Mouse (Mus musculus) kidney, adult 18-20 months (tissue): ENCODE measurements around the gene Elovl5.
"Not testable (repeated sequence)": the region's sequence is repeated elsewhere in the genome, so short reads cannot be mapped to it uniquely, and the experiment has no call there.

Experiments
- DNase-seq: peaks from one replicate; pipeline ENCODE4 v3.0.0; 2021

The Elovl5 gene

DNA sequence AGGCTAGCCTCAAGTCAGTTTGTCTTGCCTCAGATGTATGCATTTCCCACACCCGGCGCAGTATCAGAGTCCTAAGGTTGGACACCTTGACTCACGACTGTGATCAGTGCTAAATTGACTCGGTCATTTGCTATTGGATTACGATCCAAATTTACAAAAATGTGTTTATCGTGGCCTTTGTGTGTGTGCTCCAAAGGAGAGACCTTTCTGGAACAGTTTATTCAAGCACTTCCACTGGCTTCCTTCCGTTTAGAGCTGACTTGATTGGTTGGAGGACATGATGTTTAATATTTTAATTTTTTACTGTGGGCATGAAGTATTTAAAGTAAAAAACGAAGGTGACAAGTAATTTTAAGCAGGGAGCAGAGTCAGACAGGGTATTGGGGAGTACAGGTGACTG is 38.8 kb downstream of the Elovl5 start:
- DNase-seq = no peak

DNA sequence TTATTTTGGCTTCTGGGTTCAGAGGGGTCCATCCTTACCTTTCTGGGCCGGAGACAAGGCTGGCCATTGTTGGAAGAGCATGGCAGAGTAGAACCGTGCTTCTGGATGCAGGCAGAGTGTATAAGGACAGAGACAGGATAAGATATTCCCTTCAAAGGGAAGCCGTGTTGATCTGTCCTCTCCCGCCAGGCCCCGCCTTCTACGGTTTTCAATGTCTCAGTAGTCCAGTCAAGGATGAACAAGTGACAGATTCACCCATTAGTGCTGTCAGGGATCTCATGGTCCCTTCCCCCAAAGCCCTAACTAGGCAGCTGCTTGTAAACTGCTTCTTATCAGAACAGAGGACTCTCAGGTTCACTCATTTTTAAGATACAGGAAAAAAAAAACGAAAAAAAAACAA is 41.2 kb downstream of the Elovl5 start:
- no peak for DNase-seq

DNA sequence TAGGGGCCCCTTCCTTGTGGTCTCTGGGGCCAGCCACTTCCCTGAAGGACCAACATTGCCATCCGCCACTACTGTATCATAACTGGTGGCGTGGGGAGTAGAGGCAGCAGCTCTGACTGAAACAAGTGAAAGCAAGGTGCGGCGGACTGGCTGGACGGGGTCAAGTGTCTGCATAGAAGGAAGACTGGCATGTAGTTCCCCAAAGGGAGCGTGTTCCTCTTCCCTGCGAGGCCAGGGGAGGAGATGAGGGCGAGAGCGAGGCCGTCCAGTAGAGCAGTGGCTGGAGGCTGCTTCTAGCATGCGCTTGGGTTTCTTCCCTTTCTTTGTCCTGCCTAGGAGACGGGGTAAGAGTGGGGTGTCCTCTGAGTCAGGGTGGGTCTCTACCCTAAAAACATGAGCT is 42.6 kb downstream of the Elovl5 start:
- DNase-seq = no peak

DNA sequence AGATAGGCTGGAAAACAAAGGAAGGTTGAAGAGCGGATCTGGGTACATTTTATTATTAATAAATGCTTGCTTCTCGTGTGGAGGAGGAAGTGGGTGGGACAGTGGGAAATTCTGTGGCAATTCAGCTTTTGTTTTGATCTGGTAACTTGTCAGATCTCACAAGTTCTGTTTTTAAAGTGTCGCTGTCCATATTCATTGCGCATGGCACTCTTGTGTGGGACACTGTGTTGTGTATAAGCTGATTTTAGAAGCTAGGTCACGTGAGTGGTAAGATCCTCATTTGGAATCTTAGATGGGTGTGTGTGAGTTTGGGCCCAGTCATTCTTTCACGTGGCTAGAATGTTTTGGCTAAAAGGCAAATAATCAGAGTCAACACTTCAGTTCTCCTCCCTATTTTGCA is 44.2 kb downstream of the Elovl5 start:
- no peak for DNase-seq

DNA sequence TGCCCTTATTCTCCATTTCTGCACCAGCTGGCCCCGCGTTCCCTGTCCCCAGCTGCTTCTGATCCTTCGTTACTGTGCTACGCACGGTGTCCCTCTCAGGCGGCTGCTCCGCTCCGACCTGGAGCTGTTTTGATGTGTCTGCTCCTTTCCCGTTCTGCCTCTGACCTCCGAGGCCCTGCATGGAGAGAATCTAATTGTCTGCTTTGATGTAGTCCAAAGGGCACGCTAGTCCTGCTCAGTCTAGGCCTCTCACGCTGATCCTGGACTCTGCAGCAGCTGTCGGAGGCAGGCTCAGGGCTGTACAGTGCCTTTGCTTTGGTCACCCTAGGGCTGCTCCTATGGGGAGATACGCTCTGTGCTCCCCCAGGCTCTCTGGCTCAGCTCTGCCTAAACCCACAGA is 46.9 kb downstream of the Elovl5 start:
- peak; percentile 53 for DNase-seq

DNA sequence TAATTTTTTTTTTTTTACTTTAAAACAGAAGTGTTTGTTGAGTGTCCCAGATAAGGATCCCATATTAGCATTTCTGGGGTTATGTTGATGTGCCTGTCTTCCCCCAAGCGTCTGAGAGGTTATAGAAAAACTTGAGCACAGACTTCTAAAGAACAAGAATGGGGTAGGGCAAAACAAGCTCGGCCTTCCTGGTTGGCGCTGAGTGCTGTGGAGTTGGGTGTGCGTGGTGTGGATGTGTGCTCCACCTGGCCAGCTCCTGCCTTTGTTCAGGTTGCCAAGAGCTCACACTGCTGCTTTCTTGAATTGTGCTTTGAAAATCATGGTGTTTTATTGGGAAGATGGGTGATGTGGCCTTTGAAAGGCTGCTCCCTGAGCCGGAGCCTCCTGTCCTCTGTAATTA is 48.1 kb downstream of the Elovl5 start:
- no peak for DNase-seq

DNA sequence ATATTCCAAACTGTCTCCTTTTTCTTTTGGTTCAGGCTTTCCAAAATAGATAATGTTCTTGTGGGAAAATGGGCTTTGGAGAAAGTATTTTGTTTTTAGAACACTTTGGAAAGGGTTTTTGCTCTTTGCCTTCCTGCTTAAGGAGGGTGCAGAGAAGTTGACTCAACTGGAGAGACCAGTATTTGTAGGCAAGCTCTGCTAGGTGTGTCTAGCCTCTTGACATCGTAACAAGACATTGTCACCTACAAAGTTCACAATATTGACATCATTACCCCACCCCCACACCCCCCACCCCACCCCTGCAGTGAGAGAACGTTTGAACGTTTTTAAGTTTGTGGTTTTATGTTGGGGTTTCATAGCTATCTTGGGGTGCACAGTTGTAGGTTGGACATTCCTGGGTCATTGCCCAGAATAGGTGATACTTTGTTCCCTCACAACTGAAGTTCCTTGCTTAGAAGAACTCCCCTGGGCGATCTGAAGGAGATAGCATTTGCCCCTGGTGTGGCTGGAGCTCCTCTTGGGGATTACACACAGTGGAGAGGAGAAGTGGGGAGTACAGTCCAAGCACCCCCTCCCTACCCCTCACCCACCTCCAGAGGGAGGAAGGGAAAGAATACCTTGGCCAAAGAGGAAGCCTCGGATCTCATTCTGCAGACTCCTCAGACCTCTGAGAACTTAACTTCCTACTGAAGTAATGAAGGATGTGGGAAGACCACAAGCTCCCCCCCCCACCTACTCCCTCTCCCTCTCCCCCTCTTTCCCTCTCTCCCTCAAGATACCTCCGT is 48.8 kb downstream of the Elovl5 start:
- DNase-seq = no peak

DNA sequence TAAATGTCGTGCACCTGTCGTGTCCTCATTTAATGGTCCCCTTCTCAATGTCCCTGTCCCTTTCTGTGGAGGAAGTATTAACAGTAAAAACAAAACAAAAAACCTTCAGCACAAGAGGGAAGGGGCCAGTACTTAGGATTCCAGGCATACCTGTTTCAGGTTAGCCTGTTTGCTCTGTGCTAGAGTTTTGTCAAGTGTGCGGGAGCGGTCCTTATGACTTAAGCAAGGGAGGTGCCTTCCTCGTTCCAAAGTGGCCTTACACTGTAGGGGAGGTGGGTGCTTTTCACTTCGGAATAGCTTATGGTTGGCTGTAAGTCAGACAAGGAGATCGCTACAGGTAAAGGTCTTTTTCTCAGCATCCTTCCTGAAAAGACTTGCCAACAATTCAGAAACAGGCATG is 49.7 kb downstream of the Elovl5 start:
- DNase-seq = no peak

DNA sequence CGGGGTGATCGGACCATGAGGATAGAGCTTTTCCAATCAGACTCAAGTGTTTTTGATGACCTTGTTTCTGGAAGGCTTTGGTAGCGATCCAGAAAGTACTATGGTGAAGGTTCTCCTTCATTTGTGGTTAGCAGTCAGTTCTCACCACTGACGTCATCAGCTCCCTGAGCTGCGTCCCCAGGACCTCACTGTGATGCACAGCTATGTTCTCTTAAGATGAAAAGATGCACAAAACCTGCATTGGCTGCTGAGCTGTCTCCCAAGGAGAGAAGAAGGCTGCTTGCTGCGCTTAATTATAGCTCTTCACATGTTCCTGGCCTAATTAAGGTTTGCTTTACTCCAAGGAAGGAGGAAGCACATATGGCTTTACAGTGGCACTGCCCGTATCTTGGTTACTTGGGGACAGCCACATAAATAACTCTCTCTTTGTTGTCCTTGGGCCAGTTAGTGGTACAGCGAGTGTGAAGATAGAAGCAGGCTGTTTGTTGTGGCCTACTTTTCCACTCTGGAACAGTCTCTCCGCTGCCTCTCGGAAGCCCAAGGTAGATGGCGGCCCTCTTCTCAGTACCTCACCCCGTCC is 50.5 kb downstream of the Elovl5 start:
- DNase-seq = no peak

DNA sequence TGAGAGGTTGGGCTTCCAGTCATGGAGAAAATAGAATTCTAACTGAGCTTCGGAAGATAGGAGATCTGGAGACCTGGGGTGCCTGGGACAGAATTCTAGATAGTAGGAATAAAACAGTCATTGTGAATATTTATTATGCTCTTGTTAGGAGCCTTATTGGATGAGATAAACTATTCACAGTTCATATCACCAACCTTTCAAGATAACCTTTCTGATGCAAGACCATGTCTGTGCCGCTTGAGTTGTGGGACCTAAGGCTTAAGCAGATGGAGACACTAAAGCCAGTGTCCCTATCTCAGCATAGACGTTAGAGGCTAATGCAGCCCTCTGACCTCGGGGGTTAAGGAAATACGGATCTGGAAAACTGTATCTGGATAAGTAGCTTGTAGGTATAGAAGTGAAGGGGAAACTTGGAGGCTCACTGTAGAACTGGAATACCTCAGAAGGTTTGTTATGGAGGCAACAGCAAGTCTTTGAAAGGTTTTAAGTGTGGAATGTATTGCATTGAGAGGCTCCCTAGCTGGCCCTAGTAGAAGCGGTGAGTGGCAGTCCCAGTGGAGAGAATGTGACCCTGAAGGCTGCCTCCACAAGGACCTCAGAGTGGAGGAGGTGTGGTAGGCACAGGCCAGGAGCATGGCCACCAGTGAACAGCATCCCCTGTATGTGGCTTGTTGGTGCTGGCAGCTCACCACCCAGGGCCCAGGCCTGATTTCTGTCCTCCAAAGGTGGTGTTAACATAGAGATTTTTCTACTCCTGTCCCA is 52.2 kb downstream of the Elovl5 start:
- DNase-seq = no peak

DNA sequence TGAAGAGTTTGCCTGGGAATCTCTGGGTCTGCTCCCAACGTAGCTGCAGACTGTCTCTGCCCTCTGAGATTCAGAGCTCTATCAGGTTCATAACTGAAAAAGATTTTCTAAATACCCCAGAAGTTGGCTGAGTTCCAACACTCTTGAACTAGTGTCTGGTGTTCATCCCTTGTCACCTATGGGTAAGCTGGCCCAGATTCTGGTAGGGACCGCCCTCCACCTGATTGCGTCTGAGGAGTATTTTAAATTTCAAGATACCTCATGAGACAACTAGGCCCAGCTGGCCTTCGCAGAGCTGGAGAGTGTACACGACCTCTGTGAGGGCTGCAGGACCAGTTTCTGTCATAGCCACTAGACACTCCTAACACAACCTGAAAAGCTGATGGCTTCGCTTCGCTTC is 61.8 kb downstream of the Elovl5 start:
- DNase-seq = no peak

DNA sequence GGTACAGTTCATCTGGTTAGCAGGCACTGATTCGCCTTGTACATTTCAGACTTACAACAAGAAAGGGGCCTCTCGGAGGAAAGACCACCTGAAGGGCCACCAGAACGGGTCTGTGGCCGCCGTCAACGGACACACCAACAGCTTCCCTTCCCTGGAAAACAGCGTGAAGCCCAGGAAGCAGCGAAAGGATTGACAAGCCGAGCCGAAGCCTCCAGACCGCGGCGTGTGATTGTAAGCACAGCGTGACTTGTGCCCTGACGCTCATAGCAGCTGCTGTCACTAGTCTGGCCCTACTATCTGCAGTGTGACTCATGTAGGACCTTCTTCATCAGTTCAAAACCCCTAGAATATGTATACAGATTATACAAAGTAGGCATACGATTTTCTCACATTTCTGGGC is 65.5 kb downstream of the Elovl5 start:
- no peak for DNase-seq

DNA sequence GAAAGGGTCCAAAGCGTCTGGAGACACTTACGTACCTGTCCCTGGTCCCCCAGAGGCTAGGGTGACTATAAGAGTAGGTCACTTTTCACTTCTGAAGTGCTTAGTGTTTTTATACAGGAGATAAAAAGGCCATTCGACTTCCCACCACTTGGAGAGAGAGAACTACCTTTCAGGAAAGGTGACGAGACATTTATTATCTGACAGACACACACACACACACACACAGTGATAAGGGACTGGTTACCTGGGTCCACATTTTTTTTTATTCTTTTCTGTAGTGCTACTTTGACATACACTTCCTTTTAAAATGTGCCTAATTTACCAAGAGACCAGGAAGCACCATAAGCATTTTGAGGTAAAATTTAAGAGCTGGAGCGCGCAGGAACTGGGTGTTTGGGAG is 66.4 kb downstream of the Elovl5 start:
- no peak for DNase-seq

DNA sequence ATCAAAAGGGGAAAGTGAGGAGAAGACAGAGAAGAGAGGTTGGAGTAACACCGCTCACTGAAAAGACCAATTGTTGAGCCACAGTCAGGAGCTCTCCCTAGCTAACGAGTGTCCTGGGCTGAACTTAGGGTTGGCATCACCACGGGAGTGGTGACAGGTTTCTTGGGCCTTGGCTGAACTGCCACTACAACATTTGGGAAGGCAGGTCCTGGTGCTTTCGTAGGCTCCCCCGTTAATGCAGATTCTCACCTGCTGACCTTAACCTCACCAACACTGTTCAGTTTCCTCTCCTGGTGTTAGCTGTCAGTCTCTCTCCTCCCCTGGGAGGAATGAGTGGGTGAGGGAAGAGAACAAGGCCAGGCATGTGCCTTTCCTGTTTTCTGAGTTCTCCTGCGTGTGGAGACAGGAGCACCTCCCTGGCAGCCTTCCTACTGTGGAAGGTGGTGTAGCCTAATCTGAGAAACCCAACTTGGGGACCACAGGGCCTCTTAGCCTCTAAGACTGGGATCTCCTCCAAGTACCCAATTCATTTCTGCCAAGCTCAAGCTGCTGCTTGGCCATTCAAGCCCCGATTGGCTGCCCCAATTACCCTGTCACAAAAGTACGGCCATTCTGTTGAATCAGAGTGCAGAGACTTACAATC is 69.1 kb downstream of the Elovl5 start:
- DNase-seq = no peak

DNA sequence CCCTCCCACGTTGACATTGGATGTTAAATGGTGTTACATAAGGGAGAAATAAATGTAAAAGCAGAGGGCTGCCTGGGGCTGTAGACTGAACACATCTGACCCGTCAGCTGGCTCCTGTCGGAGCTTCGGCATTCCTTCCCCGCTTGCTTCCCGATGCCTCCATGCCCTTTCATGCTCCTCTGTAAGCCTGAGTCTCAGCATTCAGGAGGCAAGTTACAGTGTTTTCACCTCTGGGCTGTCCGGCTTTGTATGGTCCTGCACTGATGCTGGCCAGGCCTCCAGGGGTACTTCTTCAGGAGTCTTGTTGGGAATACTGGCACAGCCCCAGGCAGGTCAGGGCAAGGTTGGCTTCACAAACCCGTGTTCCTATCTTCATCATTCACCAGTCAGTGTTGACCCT is 72.5 kb downstream of the Elovl5 start:
- DNase-seq = no peak

DNA sequence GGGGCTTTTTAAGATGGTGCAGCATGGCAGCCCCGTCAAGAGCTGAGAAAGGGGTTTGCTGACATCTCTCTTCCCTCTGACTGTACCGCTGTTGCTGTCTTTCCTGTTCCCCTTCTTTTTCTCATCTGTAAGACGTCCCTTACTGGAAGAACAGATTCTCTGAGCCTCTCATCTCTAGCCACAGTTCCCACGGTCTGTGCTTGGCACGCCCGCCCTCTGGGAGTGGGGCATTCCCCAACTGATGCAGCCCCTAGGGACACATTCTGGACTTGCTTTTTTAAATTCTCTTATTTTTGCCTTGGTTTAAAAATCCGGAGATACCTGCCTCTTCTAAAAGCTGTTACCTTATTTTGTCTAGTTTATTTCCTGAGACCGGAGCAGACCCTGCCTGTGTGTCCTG is 73.1 kb downstream of the Elovl5 start:
- no peak for DNase-seq

DNA sequence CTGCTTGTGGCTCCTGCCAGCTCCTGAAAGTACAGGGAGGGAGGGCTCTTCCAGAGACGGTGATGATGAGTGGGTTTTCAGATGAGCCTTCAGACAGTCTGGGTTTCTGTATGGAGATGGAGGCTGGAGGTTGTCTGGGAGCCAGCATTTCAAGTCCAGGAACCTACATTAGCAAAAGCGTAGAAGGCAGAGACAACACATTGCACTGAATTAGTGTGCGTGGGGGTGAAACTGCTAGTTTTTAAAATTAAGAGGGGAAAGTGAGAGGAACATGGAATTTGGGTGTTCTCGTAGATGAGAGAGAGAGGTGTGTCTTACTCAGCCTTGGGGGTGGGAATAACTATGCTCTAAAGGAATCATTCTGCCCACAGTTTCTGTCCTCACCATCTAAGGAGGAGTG is 74.5 kb downstream of the Elovl5 start:
- DNase-seq = no peak

DNA sequence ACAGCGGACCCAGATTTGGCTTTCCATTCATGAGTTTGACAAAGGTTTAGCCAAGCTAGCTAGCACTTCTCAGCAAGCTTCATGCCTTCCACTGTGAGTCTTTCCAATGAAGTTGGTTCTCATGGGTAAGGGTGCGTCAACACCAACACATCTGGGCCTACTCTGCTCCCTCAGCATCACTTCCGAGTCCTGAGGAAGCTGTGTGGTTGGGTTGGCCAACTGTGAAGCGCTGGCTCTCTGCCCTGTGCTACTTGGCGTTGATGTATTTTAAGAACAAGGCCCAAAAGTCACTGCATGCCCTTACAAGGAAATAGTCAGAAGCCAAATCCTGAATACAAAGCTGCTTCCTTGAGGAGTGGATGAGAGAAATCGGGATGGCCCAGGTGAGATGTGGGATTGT is 75.1 kb downstream of the Elovl5 start:
- no peak for DNase-seq

DNA sequence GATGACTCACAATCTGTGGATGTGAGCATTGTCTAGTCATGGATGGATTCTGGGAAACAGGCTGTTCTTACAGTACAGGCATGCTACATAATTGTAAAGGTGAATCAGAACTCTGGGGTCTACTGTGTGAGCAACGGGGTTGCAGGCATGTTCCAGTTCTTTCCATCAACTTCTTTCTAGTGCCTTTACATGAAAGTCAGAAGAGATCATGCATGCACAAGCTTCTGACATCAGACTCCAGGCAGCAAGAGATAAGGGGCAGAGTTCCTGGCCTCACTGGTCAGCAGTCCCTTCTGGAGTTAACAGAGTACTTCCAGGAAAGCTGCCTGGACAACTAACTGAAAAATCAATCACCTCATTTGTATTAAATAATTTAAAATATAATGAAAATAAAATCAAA is 75.9 kb downstream of the Elovl5 start:
- no peak for DNase-seq

DNA sequence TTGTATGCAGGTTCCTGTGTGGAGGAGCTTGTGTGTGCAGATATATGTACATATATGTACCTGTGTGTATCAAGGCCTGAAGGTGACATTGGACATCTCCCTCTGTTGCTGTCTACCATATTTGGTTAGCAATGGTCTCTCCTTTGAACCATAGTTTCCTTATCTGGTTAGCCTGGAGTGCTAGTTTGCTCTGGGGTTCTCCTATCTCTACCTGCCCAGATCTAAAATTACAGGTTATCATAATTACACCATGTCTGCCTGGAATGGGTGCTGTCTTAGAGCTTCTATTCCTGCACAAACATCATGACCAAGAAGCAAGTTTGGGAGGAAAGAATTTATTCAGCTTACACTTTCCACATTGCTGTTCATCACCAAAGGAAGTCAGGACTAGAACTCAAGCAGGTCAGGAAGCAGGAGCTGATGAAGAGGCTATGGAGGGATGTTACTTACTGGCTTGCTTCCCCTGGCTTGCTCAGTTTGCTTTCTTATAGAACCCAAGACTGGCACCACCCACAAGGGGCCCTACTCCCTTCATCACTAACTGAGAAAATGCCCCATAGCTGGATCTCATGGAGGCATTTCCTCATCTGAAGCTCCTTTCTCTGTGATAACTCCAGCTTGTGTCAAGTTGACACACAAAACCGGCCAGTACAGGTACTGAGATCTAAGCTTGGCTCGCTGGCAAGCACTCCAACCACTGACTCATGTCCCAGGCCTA is 76.5 kb downstream of the Elovl5 start:
- not testable (repeated sequence) for DNase-seq

DNA sequence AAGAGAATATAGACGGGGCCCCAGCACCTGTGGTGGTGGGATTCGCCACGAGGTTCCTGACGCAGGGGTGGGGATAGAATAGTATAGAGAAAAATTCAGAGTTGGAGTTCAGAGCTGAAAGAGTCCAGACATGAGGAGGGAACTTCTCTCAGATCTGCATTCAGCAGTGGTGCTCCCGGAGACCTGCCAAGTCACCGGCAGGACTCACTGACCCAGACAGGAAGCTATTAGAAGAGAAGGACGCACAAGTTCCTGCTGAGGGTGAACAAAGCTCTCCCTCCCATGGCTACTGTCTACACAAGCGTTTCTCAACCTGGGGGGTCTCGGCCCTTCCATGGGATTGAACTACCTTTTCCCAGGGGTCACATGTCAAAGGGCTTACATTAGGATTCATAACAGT is 78.1 kb downstream of the Elovl5 start:
- no peak for DNase-seq

DNA sequence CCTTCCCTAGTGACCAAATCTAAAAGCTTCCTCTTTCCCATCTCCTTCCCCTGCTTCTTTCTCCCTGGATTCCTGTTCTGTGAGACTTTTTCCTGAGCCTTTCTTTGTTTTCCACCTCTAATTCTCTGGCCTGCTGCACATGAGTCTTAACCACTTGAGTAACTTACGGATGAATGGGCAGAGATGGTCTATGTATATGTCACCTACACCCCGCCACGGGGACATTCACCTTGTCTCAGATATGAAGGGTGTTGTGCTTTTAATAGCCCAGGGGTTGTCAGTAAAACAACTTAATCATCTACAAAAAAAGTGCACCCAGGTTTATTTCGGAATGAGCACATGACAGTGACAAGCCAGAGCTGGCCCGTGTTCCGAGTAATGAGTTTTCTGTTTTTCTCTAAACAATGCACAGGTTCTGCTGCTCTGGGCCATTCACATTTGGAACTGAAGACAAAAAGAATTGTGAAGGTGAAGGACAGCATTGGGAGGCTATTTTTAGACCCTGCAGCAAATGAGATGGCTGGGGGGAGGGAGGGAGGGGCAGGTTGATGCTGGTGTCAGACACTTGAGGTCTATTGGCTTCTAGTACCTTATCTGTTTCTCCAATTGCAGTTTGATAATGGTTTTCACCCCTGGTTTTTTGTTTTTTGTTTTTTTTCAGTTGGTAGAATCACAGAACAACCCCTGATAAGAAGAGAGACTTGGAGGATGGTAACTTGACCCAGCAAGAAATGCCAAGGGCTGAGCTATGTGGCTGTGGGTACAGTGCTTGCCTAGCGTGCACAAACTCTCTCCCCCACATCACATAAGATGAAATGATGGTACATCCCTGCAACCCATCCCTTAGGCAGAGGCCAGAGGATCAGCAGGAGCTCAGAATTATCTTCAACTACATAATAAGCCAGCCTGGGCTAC is 83.7 kb downstream of the Elovl5 start:
- no peak for DNase-seq
